Mouse (Mus musculus) embryonic facial prominence, embryonic 15.5 days (tissue): ENCODE data around the gene Gm21987. TPM values are rescaled to one million over a fixed set of nuclear protein-coding genes. Genes with fewer than 3 reads are reported as not detected.

ENCODE experiments used
- ATAC-seq: fragments of 200-750 bp; cut with Nextera tagmentation; 2 replicates; pipeline ENCODE4 v1.8.0; 2017; ENCODE audit warnings: low read depth, moderate TSS enrichment; ENCODE audit not compliant: insufficient number of reproducible peaks, low FRiP score, low TSS enrichment
- H3K27ac ChIP-seq: fragments of 300-500 bp; sonication (generic); replicated peaks from 2 replicates; pipeline ENCODE4 v1.5.1; 2015; ENCODE audit warnings: mild to moderate bottlenecking, inconsistent platforms
- H3K27me3 ChIP-seq: fragments of 300-500 bp; sonication (generic); 2 replicates; pipeline ENCODE4 v1.6.1; 2015; ENCODE audit warnings: inconsistent platforms
- H3K36me3 ChIP-seq: fragments of 300-500 bp; sonication (generic); 2 replicates; pipeline ENCODE4 v1.6.1; 2015; ENCODE audit warnings: mild to moderate bottlenecking, inconsistent platforms
- H3K4me1 ChIP-seq: fragments of 300-500 bp; sonication (generic); 2 replicates; pipeline ENCODE4 v1.6.1; 2015; ENCODE audit warnings: inconsistent platforms
- H3K4me2 ChIP-seq: fragments of 300-500 bp; sonication (generic); replicated peaks from 2 replicates; pipeline ENCODE4 v1.6.1; 2015; ENCODE audit warnings: mild to moderate bottlenecking, inconsistent platforms
- H3K4me3 ChIP-seq: fragments of 300-500 bp; sonication (generic); replicated peaks from 2 replicates; pipeline ENCODE4 v1.5.1; 2015; ENCODE audit warnings: mild to moderate bottlenecking, inconsistent platforms
- H3K9ac ChIP-seq: fragments of 300-500 bp; sonication (generic); 2 replicates; pipeline ENCODE4 v1.6.1; 2015; ENCODE audit warnings: inconsistent platforms
- H3K9me3 ChIP-seq: fragments of 300-500 bp; sonication (generic); replicated peaks from 2 replicates; pipeline ENCODE4 v1.6.1; 2016; ENCODE audit warnings: inconsistent platforms
- WGBS: fragments of 180-500 bp; shearing (Covaris S2); methylation state at CpG from one replicate; pipeline ENCODE4 v1.1.7; 2015; 5-methylcytosine and 5-hydroxymethylcytosine counted together
- polyA plus RNA-seq: library from polyadenylated mRNA; unstranded; fragments of >200 nt; fragmentation: Nextera tagmentation; extraction: Ambion mirVana; gene quantifications from 2 replicates; pipeline ENCODE4 v1.2.1, GENCODE M21; 2015

Gene Gm21987
- polyA plus RNA-seq, 1 experiment from 2014 or later, result not detected

DNA sequence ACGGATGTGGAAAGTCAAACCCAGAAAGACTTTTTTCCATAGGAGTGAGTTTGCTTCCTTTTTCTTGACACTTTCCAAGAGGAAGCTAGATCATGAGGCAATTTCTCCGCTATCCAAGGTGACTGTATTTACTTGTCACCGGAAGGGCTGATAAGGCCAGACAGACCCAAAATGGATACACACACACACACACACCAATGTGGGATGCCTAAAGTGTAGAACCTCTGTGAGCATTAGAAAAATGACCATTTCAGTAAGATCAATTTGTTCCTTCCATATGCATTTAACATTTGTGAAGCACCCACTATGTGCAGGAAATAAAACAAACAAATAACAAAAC lies 16.4 kb downstream of the Gm21987 start:
- Histone ChIP-seq H3K4me2 (no peak overlapping the region), H3K9ac (no peak overlapping the region), H3K4me1 (peaks cover 9% of the 10 kb centered on the region; the same call in 1 of the 2 replicates), H3K9me3 (no peaks in the 10 kb centered on the region), H3K27me3 (no peaks in the 10 kb centered on the region), H3K27ac (no peak overlapping the region), H3K4me3 (no peak overlapping the region), H3K36me3 (no peaks in the 10 kb centered on the region)
- 78% methylated on average over 3 of the region's 3 CpGs for WGBS
- ATAC-seq, result no peak

DNA sequence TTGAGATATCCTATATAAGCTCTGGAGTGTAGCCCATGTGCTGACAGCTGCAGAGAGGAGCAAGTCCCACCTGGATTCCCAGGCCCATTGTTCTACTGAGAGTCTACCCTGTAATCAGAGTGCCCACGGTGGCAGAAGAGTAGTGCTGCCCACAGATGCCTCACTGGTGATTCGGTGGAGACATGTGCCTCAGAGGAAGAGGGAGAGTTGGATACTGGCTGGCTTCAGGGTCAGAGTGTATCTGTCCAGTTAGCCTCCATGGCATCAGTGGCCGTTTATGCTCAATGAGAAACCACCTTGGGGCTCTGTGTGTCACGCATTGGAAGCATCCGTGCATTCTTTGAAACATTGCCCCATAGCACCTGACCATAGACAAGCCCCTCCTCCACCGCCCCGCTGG lies 16.8 kb downstream of the Gm21987 start:
- no peak overlapping the region for H3K4me2 ChIP-seq

DNA sequence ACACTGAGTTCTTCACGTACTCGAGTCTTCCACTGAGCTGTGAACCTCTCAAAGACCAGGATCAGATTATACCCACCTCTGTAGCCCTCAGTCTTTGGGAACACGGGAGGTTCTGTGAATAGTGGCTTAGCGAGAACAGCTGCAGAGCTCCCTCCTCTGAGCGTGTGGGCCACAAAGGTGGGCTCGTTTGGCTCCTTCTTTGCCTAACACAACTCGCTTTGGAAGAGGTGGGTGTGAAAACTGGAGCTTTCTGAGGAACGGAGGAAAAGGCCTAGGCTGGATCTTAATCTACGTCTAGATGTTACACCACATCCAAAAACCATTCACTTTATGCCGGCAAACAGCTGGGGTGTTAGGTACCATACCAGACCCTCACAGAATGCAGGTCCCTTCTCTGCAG lies 18.6 kb downstream of the Gm21987 start:
- Histone ChIP-seq H3K9ac (no peak overlapping the region), H3K4me3 (no peak overlapping the region), H3K4me1 (peaks cover 9% of the 10 kb centered on the region; the same call in 1 of the 2 replicates), H3K4me2 (no peak overlapping the region), H3K27me3 (no peaks in the 10 kb centered on the region), H3K9me3 (no peaks in the 10 kb centered on the region), H3K27ac (no peak overlapping the region), H3K36me3 (no peaks in the 10 kb centered on the region)
- 82% methylated on average over 10 of the region's 10 CpGs for WGBS
- no peak for ATAC-seq

More for the DNA sequence above, 16.8 kb downstream of the Gm21987 start:
- Histone ChIP-seq H3K9me3 (no peaks in the 10 kb centered on the region), H3K27me3 (no peaks in the 10 kb centered on the region), H3K9ac (no peak overlapping the region), H3K36me3 (no peaks in the 10 kb centered on the region), H3K4me1 (peaks cover 9% of the 10 kb centered on the region; the same call in 1 of the 2 replicates), H3K4me3 (no peak overlapping the region), H3K27ac (no peak overlapping the region)
- no peak for ATAC-seq
- WGBS, result 87% methylated on average over 7 of the region's 7 CpGs

DNA sequence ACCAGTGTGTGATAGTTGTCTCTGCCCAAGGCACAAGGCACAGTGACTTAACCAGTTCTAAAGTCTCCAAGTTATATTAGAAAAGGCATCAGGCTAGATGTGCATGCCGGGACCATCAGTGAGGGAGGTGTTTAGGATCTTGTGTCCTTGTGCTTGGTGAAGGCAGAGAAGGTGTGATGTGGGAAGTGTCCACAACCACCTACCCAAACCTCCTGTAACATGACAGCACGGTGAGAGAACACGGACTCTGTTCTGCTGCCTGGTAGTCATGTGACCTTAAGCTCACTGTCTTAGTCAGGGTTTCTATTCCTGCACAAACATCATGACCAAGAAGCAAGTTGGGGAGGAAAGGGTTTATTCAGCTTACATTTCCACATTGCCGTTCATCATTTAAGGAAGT lies 19.4 kb downstream of the Gm21987 start:
- H3K4me3 ChIP-seq, result no peak overlapping the region
- peaks cover 9% of the 10 kb centered on the region; the same call in 1 of the 2 replicates for H3K4me1 ChIP-seq
- no peak overlapping the region for H3K9ac ChIP-seq
- 72% methylated on average over 4 of the region's 4 CpGs for WGBS
- no peaks in the 10 kb centered on the region for H3K9me3 ChIP-seq
- ATAC-seq, result no peak
- H3K27ac ChIP-seq, result no peak overlapping the region
- H3K27me3 ChIP-seq, result no peaks in the 10 kb centered on the region
- H3K36me3 ChIP-seq, result no peaks in the 10 kb centered on the region
- no peak overlapping the region for H3K4me2 ChIP-seq

DNA sequence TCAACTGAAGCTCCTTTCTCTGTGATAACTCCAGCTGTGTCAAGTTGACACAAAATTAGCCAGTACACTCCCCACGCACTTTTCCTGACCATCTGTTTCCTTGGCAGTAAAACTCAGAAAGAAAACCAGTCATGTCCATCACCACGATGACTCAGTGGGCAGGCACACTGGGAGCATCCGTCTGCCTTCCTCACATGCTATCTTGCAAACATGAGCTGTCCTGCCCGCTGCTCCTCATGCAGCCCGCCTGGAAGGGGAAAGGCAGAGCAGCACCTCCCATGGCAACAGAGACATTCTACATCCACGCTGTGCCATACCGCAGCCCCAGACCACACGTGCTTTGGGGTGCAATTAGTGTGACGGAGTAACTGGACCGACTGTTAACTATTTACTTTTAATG lies 21.5 kb downstream of the Gm21987 start:
- no peak overlapping the region for H3K4me3 ChIP-seq
- WGBS, result 44% methylated on average over 10 of the region's 10 CpGs
- H3K9me3 ChIP-seq, result no peaks in the 10 kb centered on the region
- no peak overlapping the region for H3K4me2 ChIP-seq
- no peaks in the 10 kb centered on the region for H3K36me3 ChIP-seq
- H3K27ac ChIP-seq, result no peak overlapping the region
- no peaks in the 10 kb centered on the region for H3K27me3 ChIP-seq
- ATAC-seq, result peak; percentile 49; the same call in 1 of the 2 replicates
- H3K9ac ChIP-seq, result no peak overlapping the region
- no peaks in the 10 kb centered on the region for H3K4me1 ChIP-seq

DNA sequence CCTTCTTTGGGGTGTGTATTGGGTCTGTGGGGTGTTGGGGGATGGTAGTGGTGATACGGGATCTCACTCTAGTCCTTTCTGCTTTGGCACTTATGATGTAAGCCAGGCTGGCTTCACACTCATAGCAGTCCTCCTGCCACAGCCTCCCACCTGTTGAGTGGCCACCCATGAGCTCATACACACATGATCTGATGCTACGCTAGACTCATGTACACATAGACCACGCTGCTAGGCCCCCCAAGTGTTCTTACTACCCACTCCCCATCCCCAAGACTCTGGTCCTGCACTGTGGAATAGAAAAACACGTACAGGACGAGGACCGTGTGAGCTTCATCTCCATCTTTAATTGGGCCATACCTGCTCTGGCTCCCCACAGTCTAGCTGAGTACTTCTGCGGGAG lies 22.2 kb downstream of the Gm21987 start:
- Histone ChIP-seq H3K4me3 (no peak overlapping the region), H3K27ac (no peak overlapping the region), H3K36me3 (no peaks in the 10 kb centered on the region), H3K4me2 (no peak overlapping the region), H3K9me3 (no peaks in the 10 kb centered on the region), H3K27me3 (no peaks in the 10 kb centered on the region), H3K9ac (no peak overlapping the region), H3K4me1 (no peaks in the 10 kb centered on the region)
- WGBS, result 82% methylated on average over 7 of the region's 7 CpGs
- peak; percentile 17; the same call in 1 of the 2 replicates for ATAC-seq

DNA sequence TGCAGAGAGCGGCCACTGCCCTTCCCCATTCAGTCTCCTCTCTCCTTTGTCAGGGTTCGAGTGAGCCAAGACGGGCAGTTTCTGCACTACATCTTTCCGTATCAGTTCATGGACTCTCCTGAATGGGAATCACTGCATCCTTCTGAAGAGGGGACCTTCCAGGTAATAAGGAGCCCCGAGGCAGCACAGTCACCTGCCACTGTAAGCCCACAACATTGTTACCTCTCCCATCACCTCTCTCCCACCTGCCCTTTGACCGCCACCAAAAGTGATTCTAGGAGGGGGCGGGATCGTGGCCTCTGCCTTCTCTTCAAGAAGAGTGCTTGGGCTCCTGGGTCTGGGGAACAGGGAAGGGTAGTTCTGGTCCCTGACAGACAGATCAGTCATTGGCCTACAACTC lies 22.6 kb downstream of the Gm21987 start:
- H3K4me3 ChIP-seq, result no peak overlapping the region
- ATAC-seq, result 0 out of 2 replicates have a peak, but pooled peaks have one; percentile 4
- H3K36me3 ChIP-seq, result no peaks in the 10 kb centered on the region
- no peak overlapping the region for H3K9ac ChIP-seq
- H3K4me2 ChIP-seq, result no peak overlapping the region
- H3K9me3 ChIP-seq, result no peaks in the 10 kb centered on the region
- H3K27ac ChIP-seq, result no peak overlapping the region
- 88% methylated on average over 8 of the region's 8 CpGs for WGBS
- no peaks in the 10 kb centered on the region for H3K4me1 ChIP-seq
- H3K27me3 ChIP-seq, result no peaks in the 10 kb centered on the region

DNA sequence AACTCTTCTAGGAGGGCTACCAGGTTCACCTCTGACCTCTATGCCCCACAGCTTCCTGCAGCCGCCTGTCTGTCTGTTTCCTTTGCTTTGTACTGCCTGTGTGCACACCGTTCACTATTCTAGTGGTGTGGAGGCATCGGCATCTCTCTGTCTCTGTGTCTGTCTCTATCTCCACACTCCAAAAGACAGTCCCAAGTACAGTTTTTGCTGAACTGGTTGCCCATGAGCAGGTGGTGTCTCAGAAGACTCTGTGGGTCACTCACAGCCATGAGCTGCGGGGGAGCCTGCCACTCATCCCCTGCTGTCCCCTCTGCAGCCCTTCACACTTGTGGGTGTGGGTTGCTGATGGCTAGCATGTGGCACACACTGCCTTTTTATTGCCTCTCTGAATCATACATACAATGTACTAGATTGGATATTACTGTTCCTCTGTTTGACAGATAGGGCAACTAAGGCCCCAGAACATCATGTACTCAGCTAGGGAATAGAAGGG lies 23.2 kb downstream of the Gm21987 start:
- no peak for ATAC-seq
- H3K9ac ChIP-seq, result no peak overlapping the region
- no peak overlapping the region for H3K4me2 ChIP-seq
- no peaks in the 10 kb centered on the region for H3K27me3 ChIP-seq
- no peaks in the 10 kb centered on the region for H3K36me3 ChIP-seq
- 62% methylated on average over 4 of the region's 4 CpGs for WGBS
- no peak overlapping the region for H3K4me3 ChIP-seq
- H3K9me3 ChIP-seq, result no peaks in the 10 kb centered on the region
- 0 out of 2 replicates have a peak, but pooled peaks cover 4% of the 10 kb centered on the region for H3K4me1 ChIP-seq
- no peak overlapping the region; the same call in 1 of the 2 replicates for H3K27ac ChIP-seq

DNA sequence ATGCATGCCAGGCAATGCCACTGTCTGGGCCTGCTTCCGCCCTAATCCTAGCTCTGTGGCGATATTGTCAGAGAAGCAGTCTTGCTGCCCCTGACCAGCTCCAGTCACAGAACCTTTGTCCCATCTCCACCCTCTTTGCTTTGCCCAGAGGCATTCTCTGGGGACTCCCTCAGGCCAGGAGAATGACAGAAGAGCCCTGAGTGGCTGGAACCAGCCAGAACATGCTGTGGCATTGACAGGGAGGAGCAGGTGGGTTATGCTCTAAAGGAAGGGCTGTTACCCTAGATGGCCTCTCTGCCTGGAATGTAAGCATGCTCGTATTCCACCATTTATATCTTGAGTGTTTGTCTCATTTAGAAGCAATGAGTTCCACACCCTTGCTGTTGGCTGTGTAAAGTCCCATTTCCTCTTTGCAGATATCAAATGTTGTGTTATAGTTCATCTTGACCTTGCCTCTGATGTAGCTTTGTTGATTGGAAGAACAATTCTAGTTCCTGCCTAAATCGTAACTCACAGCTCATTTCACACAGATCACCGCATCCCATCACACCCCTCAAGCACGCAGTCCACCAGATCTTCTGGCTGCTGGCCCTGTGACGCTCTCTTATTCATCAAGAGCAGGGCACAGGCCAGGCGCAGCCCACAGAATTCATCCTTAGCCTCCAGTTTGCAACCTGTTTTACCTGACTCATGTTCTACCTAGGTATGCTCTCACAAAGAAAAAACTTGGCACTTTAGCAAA lies 24.0 kb downstream of the Gm21987 start:
- Histone ChIP-seq H3K27ac (no peak overlapping the region; the same call in 1 of the 2 replicates), H3K4me2 (no peak overlapping the region), H3K9me3 (no peaks in the 10 kb centered on the region), H3K9ac (no peak overlapping the region), H3K27me3 (no peaks in the 10 kb centered on the region), H3K4me1 (0 out of 2 replicates have a peak, but pooled peaks cover 5% of the 10 kb centered on the region), H3K4me3 (no peak overlapping the region), H3K36me3 (no peaks in the 10 kb centered on the region)
- 78% methylated on average over 8 of the region's 8 CpGs for WGBS
- no peak; the same call in 1 of the 2 replicates for ATAC-seq

DNA sequence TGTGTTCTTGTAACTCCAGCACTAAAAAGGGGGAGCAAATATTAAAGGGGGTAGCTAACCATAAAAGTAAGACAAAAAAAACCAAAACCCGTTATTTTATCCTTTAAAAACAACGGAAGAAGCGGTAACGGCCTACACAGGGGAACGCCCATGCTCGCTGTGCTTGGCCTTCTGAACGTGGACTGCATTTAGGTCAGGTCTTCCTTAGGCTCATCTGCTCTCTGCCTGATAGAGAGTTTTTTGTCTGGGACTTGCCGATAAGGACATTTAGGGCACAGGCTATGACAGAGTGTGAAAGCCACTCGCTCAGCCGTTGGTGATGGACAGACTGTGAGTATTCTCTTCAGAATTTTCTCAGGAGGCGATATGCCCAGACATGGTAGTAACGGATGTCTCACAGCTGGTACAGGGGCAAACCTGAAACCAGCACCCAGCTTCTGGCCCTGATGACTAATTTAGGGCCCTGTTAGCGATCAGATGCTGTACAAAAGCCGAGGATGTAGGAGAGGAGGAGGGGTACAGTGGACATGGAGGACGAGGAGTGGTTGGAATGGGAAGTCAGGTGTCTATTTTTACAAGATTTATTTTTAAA lies 25.0 kb downstream of the Gm21987 start:
- peaks cover 12% of the 10 kb centered on the region; the same call in 1 of the 2 replicates for H3K4me1 ChIP-seq
- WGBS, result 84% methylated on average over 15 of the region's 15 CpGs
- H3K4me3 ChIP-seq, result no peak overlapping the region
- H3K36me3 ChIP-seq, result no peaks in the 10 kb centered on the region
- H3K27ac ChIP-seq, result no peak overlapping the region
- no peak overlapping the region for H3K4me2 ChIP-seq
- H3K9ac ChIP-seq, result no peak overlapping the region
- H3K27me3 ChIP-seq, result no peaks in the 10 kb centered on the region
- no peak for ATAC-seq
- H3K9me3 ChIP-seq, result no peaks in the 10 kb centered on the region

DNA sequence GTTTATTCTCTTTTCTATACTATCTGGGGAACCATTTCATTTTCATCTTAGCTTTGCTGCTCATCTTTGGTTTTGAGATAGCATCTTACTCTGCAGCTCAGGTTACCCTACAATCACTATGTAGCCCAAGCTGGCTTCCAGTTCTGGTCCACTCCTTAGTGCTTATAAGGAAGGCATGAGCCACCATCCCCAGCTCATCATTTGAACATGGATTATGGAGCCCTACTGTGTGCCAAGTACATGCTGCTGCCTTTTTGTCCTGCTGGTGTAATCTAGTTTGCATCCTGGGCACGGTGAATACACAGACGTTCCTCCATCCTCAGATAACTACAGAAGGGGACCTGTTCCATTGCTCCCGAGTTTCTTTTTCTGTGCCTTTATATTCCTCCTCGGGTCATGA lies 26.0 kb downstream of the Gm21987 start:
- H3K4me3 ChIP-seq, result no peak overlapping the region
- 83% methylated on average over 4 of the region's 4 CpGs for WGBS
- ATAC-seq, result no peak

More for the DNA sequence above, 26.0 kb downstream of the Gm21987 start:
- no peak overlapping the region for H3K4me2 ChIP-seq
- no peaks in the 10 kb centered on the region for H3K27me3 ChIP-seq
- H3K4me1 ChIP-seq, result peaks cover 21% of the 10 kb centered on the region
- H3K36me3 ChIP-seq, result no peaks in the 10 kb centered on the region
- H3K27ac ChIP-seq, result no peak overlapping the region
- H3K9ac ChIP-seq, result no peak overlapping the region
- no peaks in the 10 kb centered on the region for H3K9me3 ChIP-seq
